Mouse (Mus musculus): ENCODE measurements around the gene LTO1. TPM values are rescaled to one million over a fixed set of nuclear protein-coding genes. Genes with fewer than 3 reads are reported as not detected.
"Not testable (repeated sequence)": the region's sequence is repeated elsewhere in the genome, so short reads cannot be mapped to it uniquely, and the experiment has no call there.

Gene LTO1
- 10 to 100 TPM; 24.2 to 27.4 TPM for total RNA-seq (2021)
- long read RNA-seq, experiment 1, transcript LTO1-201 (5 exons, 2,015 nt), result major isoform, 12 of 22 reads
- long read RNA-seq, experiment 1, partial matches to known transcripts, result 0 of 22 reads
- long read RNA-seq, experiment 1, other reads (novel, unspliced or antisense), result 8 of 22 reads
- long read RNA-seq, experiment 2, full-length matches to known transcripts, result 46 of 54 reads
- long read RNA-seq, experiment 2, partial matches to known transcripts, result 2 of 54 reads
- long read RNA-seq, experiment 2, other reads (novel, unspliced or antisense), result 6 of 54 reads

DNA sequence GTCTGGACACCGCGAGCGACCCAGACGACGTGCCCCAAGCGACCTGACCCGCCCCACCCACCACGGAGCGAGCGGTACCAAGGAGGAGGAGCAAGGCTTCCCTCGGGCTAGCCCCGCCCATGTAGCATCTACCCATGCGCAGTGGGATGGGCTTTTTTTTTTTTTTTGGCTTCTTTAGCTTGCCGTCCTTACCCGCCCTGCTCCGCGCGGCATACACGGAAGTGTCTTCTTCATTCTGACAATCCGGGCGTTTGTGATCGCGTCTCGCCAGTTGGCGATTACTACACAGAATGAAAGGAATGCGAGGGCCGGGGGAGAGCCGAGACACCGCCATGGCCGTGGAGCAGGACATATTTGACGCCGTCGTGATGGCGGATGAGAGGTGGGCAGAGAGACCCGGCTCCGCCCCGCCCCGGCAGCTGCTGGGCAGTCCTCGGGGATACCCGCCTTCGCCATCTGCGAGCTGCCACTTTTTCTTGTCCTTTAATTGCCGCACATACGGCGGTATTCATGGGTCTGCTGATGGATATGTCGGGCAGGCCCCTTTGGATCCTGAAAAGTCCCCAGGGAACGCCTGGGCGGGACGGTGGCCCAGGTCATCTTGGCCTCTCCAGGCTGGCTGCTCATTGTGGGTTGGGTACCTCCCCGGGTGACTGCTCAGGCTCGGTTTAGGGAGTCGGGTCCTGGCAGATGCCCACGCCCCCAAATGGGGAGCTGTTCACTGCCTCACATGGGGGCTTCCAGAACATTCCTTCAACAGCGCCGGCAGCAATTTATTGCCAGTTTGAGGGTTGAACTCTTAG is at the start of gene LTO1:
LTO1 (plus strand) TSS at position 153 of the 803 bp plus-strand sequence.
- DNase-seq (ENCODE audit: low spot score in 2 of 2), result peak; percentile 78 to 81

DNA sequence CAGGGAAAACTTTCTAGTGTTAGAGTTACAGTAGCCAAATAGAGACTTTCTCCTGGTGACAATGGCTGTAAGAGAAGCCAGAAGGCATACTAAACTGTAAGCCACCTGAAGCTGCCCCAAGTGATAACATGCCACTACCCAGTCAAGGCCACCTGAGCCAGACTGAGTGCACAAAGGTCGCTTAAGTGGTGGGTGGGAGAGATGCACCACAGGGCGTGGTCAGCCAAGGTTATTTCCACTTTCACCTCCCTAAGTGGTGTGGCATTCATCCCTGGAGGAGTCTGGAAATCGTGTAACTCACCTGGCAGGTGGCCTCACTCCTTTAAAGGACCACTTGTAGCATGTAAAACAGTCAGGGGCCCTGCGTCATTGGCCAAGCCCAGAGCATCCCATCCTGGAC is 47.7 kb upstream of the LTO1 start:
- DNase-seq (ENCODE audit: low spot score in 2 of 2), result no peak

DNA sequence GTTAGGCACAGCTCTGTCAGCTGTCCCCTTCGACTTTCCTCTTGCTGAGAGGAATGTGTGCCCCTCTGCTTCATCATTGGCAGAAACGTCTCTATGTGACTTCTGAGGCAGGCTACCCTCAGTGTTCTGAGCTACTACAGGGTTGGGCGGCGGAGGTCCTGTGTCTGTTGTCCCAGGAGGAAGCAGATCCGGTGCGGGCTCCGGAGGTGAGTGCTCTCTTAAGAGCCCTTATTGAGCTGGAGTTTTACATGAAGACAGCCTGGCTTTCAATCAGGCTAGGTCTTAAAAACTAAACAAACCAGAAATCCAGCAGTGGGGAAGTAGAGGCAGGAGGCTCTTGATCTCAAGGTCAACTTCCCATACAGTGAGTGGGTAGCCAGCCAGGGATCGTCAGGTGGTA is 47.3 kb upstream of the LTO1 start:
- no peak for DNase-seq (ENCODE audit: low spot score in 2 of 2)

DNA sequence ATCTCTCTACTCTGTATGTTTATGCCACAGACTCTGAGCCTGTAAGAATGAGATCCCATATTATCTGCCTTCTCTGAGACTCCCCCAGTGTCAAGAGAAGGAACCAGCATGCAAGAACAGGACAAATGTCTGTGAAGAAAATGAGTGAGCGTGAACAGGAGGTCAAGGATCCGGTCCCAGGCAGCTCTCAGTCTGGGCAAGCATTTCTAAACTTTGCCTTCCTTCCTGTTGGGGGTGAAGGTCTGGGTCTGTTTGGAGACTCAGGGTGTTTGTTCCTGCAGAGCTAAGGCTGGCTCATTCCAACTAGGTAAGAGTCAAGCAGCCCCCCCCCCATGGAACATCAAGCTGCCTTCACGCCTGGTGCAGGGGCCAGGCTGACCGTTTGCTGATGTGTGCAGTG is 42.5 kb upstream of the LTO1 start:
- no peak for DNase-seq (ENCODE audit: low spot score in 2 of 2)

DNA sequence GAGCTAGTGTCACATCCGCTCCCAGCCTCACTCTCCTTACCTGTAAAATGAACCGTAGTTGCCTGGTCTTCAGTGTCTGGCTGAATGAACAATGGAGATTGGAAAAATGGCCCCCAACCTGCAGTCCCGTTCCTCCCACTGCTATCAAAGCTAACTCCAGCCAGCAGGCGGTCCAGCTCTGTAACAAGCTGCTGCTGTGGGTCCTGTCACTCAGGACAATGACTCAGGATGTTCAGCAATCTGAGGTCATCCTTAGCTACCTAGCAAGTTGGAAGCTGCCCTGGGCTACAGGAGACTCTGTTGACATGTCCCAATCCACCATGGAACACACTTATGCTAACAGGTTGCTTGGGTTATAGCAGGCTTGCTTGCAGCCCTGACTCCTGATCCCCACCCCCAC is 41.7 kb upstream of the LTO1 start:
- DNase-seq (ENCODE audit: low spot score in 2 of 2), result no peak

DNA sequence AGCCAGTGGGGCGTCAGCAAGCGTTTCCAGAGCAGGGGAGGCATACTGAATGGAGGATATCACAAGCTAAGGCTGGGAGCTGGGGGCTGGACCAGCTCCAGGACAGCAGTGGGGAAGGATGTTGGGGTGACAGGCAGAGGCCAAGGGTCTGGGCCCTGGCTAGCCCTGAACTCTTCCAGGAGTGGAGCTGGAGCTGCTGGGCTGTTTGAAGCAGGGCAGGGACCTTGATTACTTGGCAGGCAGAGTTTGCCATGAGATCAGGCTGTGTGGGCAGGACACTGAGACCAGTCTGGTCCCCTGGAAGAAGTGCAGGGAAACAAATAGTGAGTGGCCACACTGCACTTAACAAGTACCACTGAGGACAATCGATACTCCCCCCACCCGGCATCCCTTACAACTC is 40.7 kb upstream of the LTO1 start:
- DNase-seq (ENCODE audit: low spot score in 2 of 2), result no peak

DNA sequence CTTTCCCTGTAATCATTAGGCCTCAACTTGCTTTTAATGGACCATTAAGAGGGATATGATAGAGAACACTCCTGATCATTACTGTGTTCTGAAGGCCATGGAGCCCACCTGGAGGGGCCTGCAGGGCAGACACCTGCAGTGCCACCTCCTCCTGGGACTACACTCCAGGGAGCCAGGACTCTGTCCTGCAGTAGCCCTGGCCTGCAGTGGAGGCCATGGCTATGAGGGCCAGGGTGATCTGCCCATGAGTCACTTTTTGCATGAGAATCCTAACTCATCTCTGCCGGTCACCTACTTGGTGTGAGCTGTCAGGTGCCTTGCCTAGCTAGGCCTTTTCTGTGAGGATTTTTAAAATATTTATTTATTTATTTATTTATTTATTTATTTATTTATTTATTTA is 36.5 kb upstream of the LTO1 start:
- no peak for DNase-seq (ENCODE audit: low spot score in 2 of 2)

DNA sequence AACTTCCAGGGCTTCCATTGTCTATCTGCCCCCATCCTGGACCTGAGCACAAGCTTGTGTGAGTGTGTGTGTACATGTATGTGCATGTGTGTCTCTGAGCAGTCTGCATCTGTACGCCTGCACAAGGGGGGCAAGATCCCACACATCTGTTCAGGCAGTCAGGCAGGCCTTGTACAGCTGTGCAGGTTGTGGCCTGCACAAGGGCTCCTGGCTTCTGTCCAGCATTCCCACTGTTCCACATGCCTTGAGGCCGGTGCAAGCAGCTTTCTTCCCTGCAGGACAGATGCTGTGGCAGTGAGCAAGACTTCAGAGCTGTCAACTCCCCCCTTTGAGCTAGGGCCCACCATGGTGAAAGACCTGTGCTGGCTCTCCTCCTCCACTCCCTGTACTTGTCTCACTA is 31.8 kb upstream of the LTO1 start:
- no peak for DNase-seq (ENCODE audit: low spot score in 2 of 2)

DNA sequence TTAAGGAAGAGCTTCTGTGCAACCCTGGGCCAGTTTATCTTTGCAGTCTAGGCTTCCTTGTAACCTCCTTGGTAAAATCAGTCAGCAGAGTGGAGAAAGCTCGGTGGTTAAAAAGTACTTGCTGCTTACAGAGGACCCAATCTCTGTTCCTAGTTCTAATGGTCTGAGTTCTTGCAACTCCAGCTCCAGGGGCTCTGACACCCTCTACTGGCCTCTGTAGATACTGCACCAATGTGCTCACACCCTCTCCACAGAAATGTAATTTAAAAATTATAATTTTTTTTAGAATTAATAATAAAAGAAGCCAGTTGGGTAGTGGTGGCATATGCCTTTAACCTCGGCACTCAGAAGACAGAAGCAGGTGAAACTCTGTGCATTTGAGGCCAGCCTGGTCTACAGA is 27.2 kb upstream of the LTO1 start:
- no peak for DNase-seq (ENCODE audit: low spot score in 2 of 2)

DNA sequence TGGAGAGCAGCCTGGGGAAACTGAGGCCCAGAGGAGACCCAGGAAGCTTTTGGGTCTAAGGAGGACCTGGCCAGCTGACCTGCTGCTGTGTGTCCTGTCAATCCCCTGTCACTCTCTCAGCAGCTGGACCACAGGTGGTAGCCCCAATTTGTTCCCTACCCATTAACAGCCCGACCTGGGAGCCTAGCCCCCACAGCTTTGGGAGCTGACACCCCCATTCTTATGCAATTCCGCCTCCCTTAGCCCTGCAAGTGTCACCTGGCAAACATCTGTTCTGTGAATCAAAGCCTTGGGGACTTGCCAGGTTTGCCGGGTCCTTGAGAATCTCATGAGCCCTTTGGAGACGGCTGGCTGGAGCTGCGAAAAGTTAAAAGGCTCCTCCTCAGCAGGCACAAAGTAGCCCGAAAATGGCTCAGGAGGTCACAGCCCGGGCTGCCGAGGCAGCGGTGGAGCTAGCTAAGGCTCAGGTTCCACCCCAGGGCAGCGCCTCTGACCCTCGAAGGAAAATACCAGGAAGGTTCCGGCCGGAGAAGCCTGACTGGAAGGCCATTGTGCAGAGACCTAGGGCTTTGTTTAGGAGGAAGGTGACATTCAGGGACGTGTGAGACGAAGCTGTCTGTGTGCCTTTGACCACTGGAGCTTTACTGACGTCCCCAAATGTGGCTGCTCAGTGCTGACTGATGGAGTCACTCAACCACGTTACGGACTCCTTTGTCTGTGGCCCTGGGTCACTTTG is 26.2 kb upstream of the LTO1 start:
- peak in 1 of 2 experiments; percentile 41 for DNase-seq (ENCODE audit: low spot score in 2 of 2)

DNA sequence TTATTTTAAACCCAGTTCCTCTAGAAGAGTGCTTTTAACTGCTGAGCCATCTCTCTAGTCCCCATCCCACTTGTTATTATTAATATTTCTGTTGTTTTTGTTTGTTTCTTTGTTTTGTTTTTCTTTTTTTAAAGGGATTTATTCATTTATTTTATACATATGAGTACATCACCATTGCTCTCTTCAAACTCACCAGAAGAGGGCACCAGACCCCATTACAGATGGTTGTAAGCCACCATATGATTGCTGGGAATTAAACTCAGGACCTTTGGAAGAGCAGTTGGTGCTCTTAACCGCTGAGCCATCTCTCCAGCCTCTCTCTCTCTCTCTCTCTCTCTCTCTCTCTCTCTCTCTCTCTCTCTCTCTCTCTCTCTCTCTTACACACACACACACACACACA is 24.2 kb upstream of the LTO1 start:
- DNase-seq (ENCODE audit: low spot score in 2 of 2), result not testable (repeated sequence)

DNA sequence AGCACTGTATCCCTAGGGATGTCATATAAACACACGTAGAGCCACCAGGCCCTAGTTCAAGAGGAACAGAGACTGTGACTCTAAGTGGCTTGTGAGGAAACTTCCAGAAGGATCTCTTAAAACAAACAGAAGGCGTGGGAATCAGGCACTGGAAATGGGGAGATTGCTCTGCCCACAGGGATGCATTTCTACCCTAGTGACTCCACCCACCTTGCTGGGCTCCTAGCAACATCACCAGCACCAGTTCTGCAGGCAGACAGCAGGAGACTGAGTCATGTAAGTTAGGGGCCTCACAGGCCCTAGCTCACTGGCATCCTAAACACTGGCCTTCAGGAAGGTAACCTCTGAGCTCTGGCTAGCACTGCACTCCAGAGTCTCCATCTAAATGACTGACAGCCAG is 23.0 kb upstream of the LTO1 start:
- DNase-seq (ENCODE audit: low spot score in 2 of 2), result no peak

DNA sequence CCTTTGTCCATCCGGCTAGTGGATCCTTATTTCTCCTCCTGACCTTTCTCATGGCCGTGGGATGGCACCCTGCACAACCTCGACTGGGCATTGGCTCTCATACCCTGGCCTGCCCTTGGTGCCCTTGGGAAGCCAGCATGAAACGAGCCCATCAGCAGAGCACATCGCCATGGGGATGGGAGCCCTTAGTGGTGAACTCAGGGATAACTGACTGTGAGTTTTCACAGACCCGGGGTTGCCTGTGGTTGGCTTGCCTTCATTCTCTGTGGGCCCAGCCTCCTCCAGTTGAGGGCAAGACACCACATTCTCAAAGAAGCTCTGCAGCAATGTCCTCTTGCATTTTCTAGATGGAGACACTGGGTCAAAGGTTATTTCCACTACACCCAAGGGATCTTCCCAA is 22.6 kb upstream of the LTO1 start:
- DNase-seq (ENCODE audit: low spot score in 2 of 2), result no peak

DNA sequence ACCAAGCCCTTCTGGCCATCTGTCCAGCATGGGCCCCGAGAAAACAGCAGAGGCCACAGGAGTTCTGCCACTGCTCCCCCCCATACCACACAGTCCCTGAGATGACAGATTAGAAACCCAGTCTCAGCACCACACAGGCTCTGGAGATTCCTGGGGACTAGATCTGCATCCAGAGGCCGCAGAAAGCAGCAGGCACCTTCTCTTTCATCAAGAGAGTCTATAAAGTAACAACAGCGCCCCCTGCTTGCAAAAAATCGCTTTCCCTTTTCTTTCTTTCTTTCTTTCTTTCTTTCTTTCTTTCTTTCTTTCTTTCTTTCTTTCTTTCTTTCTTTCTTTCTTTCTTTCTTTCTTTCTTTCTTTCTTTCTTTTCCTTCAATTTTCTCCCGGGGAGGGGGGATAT is 20.7 kb upstream of the LTO1 start:
- no peak for DNase-seq (ENCODE audit: low spot score in 2 of 2)

DNA sequence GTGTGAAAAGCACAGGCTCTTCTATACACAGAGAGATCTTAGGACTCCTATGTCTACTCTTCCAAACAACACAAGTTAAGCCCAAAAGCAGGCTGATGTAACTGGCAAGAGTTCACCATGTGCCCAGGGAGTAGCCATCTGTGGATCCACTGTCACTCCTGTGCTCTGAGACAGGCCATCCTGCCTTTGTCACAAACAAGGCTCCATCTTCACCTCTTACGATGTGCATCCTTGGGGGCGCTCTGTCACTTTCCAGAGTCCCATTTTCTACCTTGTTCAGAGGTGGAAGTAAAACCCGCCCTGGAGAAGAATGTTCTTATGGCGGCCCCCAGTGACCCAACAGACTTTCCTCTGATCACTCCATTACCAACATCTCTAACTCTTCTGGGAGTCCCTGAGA is 20.2 kb upstream of the LTO1 start:
- no peak for DNase-seq (ENCODE audit: low spot score in 2 of 2)

DNA sequence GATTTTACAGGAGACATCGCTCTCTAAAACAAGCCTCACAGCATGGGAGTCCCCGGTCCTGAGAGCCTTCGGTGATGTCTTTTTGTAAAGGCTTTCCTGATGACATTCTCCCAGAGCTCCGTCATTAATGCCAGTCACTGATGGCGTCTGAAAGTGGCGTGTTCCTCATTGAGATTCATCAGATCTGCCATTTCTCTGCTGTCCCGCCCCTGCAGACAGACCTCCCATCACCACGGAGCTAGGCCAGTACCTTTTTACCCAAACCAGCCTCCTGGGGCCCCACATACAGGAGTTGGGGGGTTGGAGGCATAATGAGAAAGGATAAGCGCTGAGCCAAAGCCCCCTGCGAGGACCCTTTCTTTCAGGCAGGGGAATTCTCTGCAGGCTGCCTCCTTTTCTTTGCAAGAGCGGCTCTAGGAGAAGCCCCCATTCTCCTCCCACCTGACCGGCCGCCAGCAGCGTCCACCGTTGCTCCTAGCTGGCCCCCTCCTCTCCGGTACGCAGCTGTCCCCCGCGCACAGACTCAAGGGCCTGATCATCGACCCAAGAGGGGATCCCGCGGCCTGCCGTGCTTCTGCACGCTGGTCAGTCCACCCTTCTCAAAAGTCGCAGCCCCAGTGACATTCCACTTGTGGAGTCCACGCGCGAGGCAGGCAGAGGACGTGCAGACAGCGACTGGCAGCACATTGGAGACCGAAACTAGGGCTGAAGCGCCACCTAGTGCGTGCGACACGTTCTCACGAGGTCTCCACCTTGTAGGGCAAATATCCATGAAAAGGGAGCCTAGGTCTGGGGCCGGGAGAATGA is 19.4 kb upstream of the LTO1 start:
- peak; percentile 75 to 76 for DNase-seq (ENCODE audit: low spot score in 2 of 2)

DNA sequence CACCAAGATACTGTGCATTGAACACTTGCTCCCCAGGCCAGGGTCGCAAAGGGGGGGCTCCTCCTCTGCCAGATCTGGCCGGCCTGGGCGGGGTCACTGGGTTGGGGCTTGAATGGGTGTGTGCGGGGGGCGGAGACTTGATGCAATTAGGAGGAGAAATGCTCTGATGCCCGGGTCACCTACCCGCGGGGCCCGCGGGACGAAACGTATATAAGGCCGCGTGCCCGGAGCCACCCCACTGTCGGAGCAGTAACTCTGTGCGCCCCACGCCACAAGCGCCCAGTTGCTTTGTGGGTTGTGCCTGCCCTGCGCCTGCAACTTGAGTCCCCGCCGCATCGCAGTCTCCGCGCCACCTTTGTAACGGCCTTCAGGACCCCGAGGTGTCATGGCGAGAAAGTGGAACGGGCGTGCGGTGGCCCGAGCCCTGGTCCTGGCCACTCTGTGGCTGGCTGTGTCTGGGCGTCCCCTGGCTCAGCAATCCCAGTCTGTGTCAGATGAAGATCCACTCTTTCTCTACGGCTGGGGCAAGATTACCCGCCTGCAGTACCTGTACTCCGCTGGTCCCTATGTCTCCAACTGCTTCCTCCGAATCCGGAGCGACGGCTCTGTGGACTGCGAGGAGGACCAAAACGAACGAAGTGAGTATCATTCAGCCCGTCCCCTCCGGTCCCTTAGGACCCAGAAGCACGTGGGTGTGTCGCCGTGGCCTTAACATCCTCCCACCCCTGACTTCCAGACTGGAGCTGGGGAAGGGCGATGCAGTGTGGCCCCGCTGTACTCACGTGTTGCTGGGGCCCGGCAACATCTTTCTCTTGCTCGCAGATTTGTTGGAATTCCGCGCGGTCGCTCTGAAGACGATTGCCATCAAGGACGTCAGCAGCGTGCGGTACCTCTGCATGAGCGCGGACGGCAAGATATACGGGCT is 18.3 kb upstream of the LTO1 start, which contains the start of gene Fgf15:
Fgf15 (plus strand) TSS at position 238 of the 925 bp plus-strand sequence.
- no peak for DNase-seq (ENCODE audit: low spot score in 2 of 2)

DNA sequence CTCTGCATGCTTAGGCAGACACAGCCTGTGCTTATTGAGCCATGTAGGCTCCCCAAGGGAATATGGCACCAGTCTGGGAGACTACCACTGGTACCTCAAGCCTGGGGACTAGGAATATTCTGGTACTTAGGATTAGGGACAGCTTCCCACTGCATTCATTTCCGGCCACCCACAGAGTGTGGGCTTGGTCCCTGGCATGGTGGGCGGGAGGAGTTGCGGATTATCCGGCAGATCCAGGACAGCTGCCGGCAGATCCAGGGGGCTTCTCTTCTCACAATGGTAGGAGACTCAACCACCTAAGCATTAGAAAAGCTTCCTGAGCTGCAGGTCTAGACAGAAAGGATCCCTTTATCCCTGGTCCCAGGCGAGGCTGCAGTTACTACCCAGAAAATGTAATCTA is 16.4 kb upstream of the LTO1 start:
- no peak for DNase-seq (ENCODE audit: low spot score in 2 of 2)

DNA sequence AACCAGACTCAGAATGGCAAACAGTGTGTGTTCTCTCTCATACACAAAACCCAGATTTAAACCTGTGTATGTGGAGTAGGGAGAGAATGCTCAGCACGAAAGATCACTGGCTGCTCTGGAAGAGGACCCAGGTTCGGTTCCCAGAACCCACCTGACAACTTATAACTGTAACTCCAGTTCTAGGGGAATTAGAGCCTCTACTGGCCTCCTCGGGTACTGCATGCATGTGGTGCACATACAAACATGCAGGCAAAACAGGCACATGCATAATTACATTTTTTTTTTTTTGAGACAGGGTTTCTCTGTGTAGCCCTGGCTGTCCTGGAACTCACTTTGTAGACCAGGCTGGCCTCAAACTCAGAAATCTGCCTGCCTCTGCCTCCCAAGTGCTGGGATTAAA is 9.4 kb upstream of the LTO1 start:
- DNase-seq (ENCODE audit: low spot score in 2 of 2), result not testable (repeated sequence)

Data from adrenal gland, adult 18-20 months (tissue).